Mouse (Mus musculus): ENCODE results near the gene Acadm. TPM values are rescaled to one million over a fixed set of nuclear protein-coding genes. Genes with fewer than 3 reads are reported as not detected.

Gene Acadm
- total RNA-seq, 2 experiments from 2014 or later, result 460 to 478 TPM

- no peak for DNase-seq (ENCODE audit: low spot score in 2 of 2)
Measured at GRCm38 (mm10) chr3:153943003-153943640, 1.3 kb downstream of the Acadm start.

- DNase-seq (ENCODE audit: low spot score in 2 of 2), result no peak
Measured at GRCm38 (mm10) chr3:153941613-153942012, 2.8 kb downstream of the Acadm start.

DNA sequence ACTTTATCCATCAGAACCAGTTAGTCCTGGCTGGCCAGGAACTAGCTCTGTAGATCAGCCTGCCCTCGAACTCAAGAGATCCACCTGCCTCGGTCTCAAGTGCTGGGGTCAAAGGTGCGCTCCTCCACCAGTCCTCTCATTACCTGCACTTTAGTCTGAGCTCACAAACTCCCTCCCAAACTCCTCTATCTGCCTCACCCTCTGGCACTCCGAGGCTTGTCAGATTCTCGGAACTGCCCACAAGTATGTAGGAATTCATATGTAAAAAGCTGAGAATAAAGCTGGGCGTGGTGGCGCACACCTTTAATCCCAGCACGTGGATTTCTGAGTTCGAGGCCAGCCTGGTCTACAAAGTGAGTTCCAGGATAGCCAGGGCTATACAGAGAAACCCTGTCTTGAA is 3.9 kb downstream of the Acadm start:
- no peak for DNase-seq (ENCODE audit: low spot score in 2 of 2)

DNA sequence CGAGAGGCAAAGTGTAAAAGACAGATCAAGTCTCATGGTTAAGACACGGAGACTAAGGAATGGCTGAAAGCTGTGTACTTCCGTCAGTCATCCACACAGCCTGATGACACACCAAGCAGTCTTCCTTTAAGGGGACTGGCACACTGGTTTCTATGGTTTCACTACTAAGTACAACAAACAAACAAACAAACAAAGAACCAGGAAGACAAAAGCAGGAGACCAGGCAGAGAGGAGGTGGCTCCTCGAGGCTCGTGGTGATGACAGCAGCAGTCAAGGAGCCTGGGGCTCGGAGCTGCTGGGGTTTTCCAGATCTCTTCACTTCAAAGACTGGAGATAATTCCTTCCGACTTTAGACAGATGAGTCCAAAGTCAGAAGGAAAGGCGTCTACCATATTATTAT is 4.4 kb downstream of the Acadm start:
- DNase-seq (ENCODE audit: low spot score in 2 of 2), result no peak

GRCm38 (mm10) chr3:153937116-153937810 is 7.2 kb downstream of the Acadm start:
- no peak for DNase-seq (ENCODE audit: low spot score in 2 of 2)

- DNase-seq (ENCODE audit: low spot score in 2 of 2), result no peak
Measured at GRCm38 (mm10) chr3:153935878-153936277, 8.6 kb downstream of the Acadm start.

- DNase-seq (ENCODE audit: low spot score in 2 of 2), result no peak
Measured at GRCm38 (mm10) chr3:153932461-153932860, 12.0 kb downstream of the Acadm start.

DNA sequence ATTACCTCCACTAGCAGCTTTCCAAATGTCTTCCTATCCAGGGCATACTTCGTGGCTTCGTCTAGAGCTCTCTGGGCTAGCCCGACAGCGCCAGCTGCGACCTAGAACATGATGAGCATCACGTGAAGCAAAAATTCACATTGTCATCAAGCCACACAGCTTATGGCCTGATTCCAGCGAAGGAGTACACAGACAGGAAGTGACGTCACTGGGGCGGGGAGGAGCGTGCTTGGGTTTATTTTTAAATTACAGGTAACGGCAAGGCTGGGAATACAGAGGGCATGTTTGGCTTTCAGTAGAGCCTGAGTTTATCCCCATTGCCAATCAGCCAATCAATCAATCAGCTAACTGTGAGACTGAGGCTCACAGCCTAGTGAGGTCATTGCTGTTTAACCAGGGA is 14.9 kb downstream of the Acadm start:
- DNase-seq (ENCODE audit: low spot score in 2 of 2), result no peak

DNA sequence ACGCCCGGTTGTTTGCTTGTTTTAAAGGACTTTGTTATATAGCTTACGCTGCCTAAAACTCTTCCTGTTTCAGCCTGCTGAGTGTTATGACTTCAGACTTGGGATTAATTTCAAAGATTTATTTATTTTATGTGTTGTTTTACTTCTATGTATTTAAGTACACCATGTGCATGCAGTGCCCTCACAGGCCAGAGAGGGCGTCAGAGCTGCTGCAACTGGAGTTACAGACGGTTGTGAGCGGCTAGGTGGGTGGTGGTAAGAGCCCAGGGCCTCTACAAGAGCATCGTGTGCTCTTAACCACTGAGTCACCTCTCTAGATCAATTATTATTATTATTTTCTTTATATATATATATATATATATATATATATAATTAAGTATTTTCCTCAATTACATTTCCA is 18.1 kb downstream of the Acadm start:
- no peak for DNase-seq (ENCODE audit: low spot score in 2 of 2)

GRCm38 (mm10) chr3:153921147-153921910 is 23.1 kb downstream of the Acadm start:
- DNase-seq (ENCODE audit: low spot score in 2 of 2), result no peak

DNA sequence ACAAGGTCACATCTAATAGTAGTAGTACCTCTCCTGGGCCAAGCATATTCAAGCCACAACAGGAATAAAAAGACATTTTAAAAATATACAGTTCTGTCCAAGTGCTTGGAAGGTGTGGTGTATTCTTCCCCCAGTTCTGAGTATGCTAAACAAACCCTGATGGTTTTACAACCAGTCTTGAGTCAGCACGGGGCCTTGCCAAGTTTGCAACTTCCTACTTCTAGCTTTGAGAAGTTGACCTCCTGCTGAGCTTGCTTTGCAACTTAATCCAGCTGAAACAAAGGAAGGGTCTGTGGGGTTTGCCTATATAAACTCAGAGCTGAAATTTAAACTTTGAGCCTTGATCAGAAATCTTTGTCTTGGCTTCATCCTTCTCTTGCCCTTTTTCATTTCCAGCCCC is 27.2 kb downstream of the Acadm start:
- DNase-seq (ENCODE audit: low spot score in 2 of 2), result no peak

DNA sequence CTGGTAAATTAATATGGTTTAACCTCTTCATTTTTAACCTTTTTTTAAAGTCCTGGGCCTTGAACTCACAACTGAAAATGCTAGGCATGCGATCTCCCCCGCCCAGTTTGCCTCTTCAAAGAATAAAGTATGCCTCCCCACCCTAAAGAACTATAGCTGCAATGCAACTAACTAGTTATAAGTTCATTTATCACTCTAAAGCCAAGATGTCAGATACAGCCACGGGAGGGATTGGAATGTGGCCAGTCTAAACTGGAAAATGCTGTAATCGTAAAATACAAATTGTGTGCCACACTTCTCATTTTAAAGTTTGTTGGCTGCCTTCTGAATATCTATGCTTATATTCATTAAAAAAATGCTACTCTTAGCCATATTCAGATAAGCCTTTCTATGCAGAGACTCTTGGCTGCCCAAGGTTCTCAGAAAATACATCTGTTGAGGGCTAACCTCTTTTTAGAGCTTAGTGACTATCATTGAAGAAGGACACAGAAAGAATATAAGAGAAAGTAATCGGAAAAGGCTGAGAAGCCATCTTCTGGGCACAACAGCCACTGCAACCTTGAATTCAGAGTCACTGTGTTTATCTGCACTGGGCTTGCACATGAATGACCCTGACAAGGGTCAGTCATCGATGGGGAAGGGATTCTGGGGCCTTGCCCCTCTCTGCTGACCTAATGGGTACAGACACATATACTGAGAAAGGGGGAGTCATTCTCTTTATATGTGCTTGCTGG is 30.8 kb downstream of the Acadm start:
- DNase-seq (ENCODE audit: low spot score in 2 of 2), result no peak

DNA sequence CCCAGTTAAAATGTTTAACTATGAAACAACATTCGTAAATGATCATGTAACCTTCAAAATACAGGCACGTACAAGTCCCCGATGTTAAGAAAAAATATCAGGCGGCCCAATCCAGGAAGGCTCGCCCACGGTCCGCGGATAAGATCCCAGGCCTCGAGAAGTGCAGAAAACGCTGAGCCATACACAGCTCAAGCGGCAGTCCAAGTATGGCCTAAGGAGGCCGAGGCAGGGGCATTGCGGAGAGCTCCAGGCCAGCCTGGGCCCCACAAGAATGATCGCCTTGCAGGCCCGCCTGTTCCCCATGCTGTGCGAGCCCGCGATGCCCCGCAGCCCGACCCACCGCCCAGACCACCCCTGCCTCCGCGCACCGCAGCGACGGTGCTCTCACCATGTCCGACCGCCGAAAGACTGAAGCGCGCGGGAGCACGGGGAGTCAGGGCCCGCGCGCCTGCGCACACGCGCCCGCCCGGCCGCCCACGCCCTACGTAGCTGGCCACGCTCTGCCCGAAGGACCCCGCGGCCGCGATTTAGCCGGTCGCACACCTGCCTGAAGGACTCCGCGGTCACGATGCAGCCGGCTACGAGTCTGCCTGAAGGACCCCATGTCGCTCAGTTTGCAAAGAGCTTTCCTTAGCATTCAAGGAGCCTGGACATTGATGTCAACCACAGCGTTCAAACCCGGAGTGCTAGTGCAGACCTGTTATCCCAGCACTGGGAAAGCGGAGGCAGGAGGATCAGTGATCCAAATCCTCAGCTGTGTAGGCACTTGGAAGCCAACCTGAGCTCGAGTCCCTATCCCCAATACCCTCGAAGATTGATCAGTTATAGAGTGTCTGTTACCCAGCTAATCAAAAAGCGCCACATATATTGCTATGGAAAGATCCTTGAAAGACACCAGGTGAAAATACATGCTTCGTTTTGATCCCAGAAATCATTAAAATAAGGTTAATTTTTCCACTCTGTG is 31.6 kb downstream of the Acadm start, which contains the start of gene Rabggtb:
Gene Rabggtb, minus strand, starts transcription at position 464 of the 964 bp plus-strand sequence.
- DNase-seq (ENCODE audit: low spot score in 2 of 2), result peak; percentile 91 to 95

GRCm38 (mm10) chr3:153911882-153912440 is 32.5 kb downstream of the Acadm start:
- no peak for DNase-seq (ENCODE audit: low spot score in 2 of 2)

DNA sequence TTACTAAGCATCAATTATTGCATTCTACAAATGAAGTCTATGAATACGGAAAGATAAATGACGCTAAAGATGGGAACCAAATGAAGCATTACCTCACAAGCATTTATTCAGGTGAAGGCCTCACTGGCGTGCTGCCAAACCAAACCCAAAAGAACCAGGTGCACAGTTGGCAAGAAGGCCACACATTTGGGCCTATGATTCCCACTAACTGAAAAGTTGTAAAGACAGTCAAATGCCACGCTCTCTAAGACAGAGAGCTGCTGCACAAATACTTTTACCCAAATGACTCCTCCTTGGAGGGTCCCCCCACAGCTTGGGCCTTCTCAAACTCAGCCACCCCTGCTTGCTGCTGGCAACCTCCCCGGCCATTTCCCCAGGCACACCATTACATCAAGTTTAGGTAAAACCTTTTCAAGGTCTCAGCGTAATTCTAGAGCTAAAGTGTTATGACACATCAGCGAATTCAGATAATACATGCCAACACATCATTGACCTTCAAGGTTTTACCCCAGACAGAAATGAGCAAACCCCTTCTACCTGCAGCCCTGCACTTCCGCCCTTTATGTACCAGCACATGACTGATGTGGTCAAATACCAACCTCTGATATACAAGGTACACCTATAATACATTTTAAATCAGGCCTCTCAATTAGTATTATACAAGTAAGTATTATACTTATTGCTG is 33.1 kb downstream of the Acadm start:
- no peak for DNase-seq (ENCODE audit: low spot score in 2 of 2)

DNA sequence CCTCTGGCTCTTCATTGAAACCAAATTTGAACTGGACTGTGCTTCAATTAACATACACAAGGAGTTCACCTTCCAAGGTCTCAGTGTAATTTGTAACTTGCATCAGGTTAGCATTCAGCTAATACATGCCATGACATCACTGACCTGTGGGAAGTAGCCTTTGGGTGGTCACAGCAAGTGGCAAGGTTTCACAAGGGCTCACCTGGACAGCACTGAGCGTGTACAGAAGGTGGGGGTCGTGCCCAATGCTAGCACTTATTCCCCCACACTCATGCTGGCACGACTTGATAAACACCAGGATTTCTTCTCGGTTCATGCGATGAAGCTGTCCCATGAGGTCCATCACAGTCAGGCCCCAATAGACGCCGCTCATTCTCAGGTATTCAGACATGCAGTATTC is 33.9 kb downstream of the Acadm start:
- DNase-seq (ENCODE audit: low spot score in 2 of 2), result no peak

DNA sequence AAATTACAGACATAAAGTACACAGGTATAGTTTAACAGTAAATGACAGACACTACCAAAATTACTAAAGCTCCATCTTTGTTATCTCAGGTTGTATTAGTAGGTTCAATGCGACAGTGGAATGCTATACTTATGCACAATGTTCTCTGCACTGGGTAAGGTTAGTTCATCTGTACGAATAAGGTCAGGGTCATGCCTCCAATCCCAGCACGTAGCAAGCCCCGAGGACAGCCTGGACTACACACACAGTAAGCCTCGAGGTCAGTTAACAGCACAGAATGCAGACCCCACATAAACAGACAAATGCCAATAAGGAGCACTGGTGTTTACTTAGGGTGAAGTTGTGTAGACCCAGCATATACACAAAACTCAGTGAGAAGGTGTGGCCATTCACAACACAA is 35.5 kb downstream of the Acadm start:
- no peak for DNase-seq (ENCODE audit: low spot score in 2 of 2)

DNA sequence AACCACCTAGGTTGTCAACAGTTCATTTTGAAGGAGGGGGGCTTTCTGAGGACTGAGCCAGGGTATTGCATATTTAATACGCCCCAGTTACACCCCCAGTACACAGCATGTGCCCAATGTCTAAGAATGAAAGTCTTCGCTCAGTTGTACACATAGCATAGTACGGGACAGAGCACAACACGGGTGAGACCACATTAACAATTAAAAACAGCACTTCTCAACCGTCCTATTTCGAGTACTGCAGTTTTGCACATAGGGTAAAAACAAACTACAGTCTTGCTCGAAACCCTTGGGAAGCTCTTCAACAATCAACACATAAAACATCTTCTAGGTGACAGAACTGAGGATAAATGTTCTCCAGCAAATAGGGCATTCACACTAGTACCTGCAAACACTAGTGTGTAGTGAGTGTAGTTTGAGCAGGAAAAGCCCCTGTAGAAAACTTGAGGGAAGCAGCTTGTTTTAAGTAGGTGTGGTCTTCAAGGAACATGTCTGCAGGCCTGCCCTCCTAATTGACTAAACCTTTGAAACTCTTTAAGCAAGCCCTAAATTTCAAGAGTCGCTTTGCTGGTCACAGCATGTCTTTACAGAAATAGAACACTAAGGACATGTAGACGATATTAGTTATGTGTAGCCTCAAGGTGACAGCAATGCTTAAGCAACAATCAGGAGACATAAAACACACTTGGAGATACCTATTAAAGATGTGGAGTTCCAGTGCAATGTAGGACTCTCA is 38.1 kb downstream of the Acadm start, which contains the start of gene Msh4:
Gene Msh4, minus strand, starts transcription at position 3 of the 736 bp plus-strand sequence.
- no peak for DNase-seq (ENCODE audit: low spot score in 2 of 2)
